Mouse (Mus musculus): ENCODE measurements around the gene Ptprk. TPM values are rescaled to one million over a fixed set of nuclear protein-coding genes. Genes with fewer than 3 reads are reported as not detected.

Ptprk gene
- polyA plus RNA-seq, 1 experiment from 2014 or later: 29.7 TPM

- 84% methylated on average over 2 of the region's 2 CpGs for WGBS
These were observed 439.0 kb downstream of the Ptprk start for GRCm38 (mm10) chr10:28513601-28514000.

GRCm38 (mm10) chr10:28516147-28516546 is 441.5 kb downstream of the Ptprk start:
- H3K36me3 ChIP-seq (ENCODE audit: control insufficient read depth, insufficient read depth, low read length): no peaks in the 10 kb centered on the region
- no peak overlapping the region for H3K4me3 ChIP-seq (ENCODE audit: low read depth, low read length)
- no peaks in the 10 kb centered on the region for H3K27me3 ChIP-seq (ENCODE audit: control insufficient read depth, insufficient read depth, low read length)
- no peaks in the 10 kb centered on the region for H3K9me3 ChIP-seq (ENCODE audit: control insufficient read depth, low read length)
- WGBS: 94% methylated on average over 5 of the region's 5 CpGs
- DNase-seq (ENCODE audit: low spot score) (no peak), ATAC-seq (replicated peaks; ENCODE audit: low FRiP score) (no peak)
- no peak overlapping the region for H3K27ac ChIP-seq (ENCODE audit: low read depth, low read length)
- H3K4me2 ChIP-seq (ENCODE audit: low read depth, low read length, severe bottlenecking): no peak overlapping the region
- no peaks in the 10 kb centered on the region for H3K4me1 ChIP-seq (replicated peaks; ENCODE audit: control insufficient read depth, insufficient read depth, low read length)
- H3K9ac ChIP-seq (ENCODE audit: low read length): no peak overlapping the region

More at GRCm38 (mm10) chr10:28513601-28514000, 439.0 kb downstream of the Ptprk start:
- no peak for ATAC-seq (replicated peaks; ENCODE audit: low FRiP score)
- Histone ChIP-seq H3K27ac (ENCODE audit: low read depth, low read length) (no peak overlapping the region), H3K4me1 (replicated peaks; ENCODE audit: control insufficient read depth, insufficient read depth, low read length) (no peaks in the 10 kb centered on the region), H3K4me3 (ENCODE audit: low read depth, low read length) (no peak overlapping the region), H3K4me2 (ENCODE audit: low read depth, low read length, severe bottlenecking) (no peak overlapping the region), H3K36me3 (ENCODE audit: control insufficient read depth, insufficient read depth, low read length) (no peaks in the 10 kb centered on the region), H3K9me3 (ENCODE audit: control insufficient read depth, low read length) (no peaks in the 10 kb centered on the region), H3K9ac (ENCODE audit: low read length) (no peak overlapping the region), H3K27me3 (ENCODE audit: control insufficient read depth, insufficient read depth, low read length) (no peaks in the 10 kb centered on the region)
- DNase-seq (ENCODE audit: low spot score): no peak

GRCm38 (mm10) chr10:28518297-28518696 is 443.7 kb downstream of the Ptprk start:
- no peaks in the 10 kb centered on the region for H3K27me3 ChIP-seq (ENCODE audit: control insufficient read depth, insufficient read depth, low read length)
- H3K9ac ChIP-seq (ENCODE audit: low read length): no peak overlapping the region
- no peaks in the 10 kb centered on the region for H3K9me3 ChIP-seq (ENCODE audit: control insufficient read depth, low read length)
- no peak overlapping the region for H3K27ac ChIP-seq (ENCODE audit: low read depth, low read length)
- no peak overlapping the region for H3K4me3 ChIP-seq (ENCODE audit: low read depth, low read length)
- no peak overlapping the region for H3K4me2 ChIP-seq (ENCODE audit: low read depth, low read length, severe bottlenecking)
- DNase-seq (ENCODE audit: low spot score): no peak
- no peaks in the 10 kb centered on the region for H3K4me1 ChIP-seq (replicated peaks; ENCODE audit: control insufficient read depth, insufficient read depth, low read length)
- H3K36me3 ChIP-seq (ENCODE audit: control insufficient read depth, insufficient read depth, low read length): no peaks in the 10 kb centered on the region
- no peak for ATAC-seq (replicated peaks; ENCODE audit: low FRiP score)
- 87% methylated on average over 3 of the region's 3 CpGs for WGBS

- no peak for DNase-seq (ENCODE audit: low spot score)
- ATAC-seq (replicated peaks; ENCODE audit: low FRiP score): no peak
- Histone ChIP-seq H3K9me3 (ENCODE audit: control insufficient read depth, low read length) (no peaks in the 10 kb centered on the region), H3K27me3 (ENCODE audit: control insufficient read depth, insufficient read depth, low read length) (no peaks in the 10 kb centered on the region), H3K36me3 (ENCODE audit: control insufficient read depth, insufficient read depth, low read length) (no peaks in the 10 kb centered on the region), H3K4me3 (ENCODE audit: low read depth, low read length) (no peak overlapping the region), H3K4me2 (ENCODE audit: low read depth, low read length, severe bottlenecking) (no peak overlapping the region), H3K27ac (ENCODE audit: low read depth, low read length) (no peak overlapping the region), H3K9ac (ENCODE audit: low read length) (no peak overlapping the region), H3K4me1 (replicated peaks; ENCODE audit: control insufficient read depth, insufficient read depth, low read length) (no peaks in the 10 kb centered on the region)
- WGBS: 67% methylated on average over 1 of the region's 1 CpGs
These were observed 445.2 kb downstream of the Ptprk start for GRCm38 (mm10) chr10:28519861-28520260.

GRCm38 (mm10) chr10:28523992-28524735 is 449.5 kb downstream of the Ptprk start:
- Histone ChIP-seq H3K4me1 (replicated peaks; ENCODE audit: control insufficient read depth, insufficient read depth, low read length) (no peaks in the 10 kb centered on the region), H3K27ac (ENCODE audit: low read depth, low read length) (no peak overlapping the region), H3K4me2 (ENCODE audit: low read depth, low read length, severe bottlenecking) (no peak overlapping the region), H3K4me3 (ENCODE audit: low read depth, low read length) (no peak overlapping the region), H3K36me3 (ENCODE audit: control insufficient read depth, insufficient read depth, low read length) (no peaks in the 10 kb centered on the region), H3K9me3 (ENCODE audit: control insufficient read depth, low read length) (no peaks in the 10 kb centered on the region), H3K9ac (ENCODE audit: low read length) (no peak overlapping the region), H3K27me3 (ENCODE audit: control insufficient read depth, insufficient read depth, low read length) (no peaks in the 10 kb centered on the region)
- DNase-seq (ENCODE audit: low spot score) (no peak), ATAC-seq (replicated peaks; ENCODE audit: low FRiP score) (no peak)
- WGBS: 94% methylated on average over 14 of the region's 14 CpGs

GRCm38 (mm10) chr10:28540595-28540994 is 466.0 kb downstream of the Ptprk start:
- DNase-seq (ENCODE audit: low spot score) (no peak), ATAC-seq (replicated peaks; ENCODE audit: low FRiP score) (no peak)
- no peaks in the 10 kb centered on the region for H3K36me3 ChIP-seq (ENCODE audit: control insufficient read depth, insufficient read depth, low read length)
- H3K27ac ChIP-seq (ENCODE audit: low read depth, low read length): no peak overlapping the region
- H3K27me3 ChIP-seq (ENCODE audit: control insufficient read depth, insufficient read depth, low read length): no peaks in the 10 kb centered on the region
- H3K4me1 ChIP-seq (replicated peaks; ENCODE audit: control insufficient read depth, insufficient read depth, low read length): no peaks in the 10 kb centered on the region
- no peaks in the 10 kb centered on the region for H3K9me3 ChIP-seq (ENCODE audit: control insufficient read depth, low read length)
- no peak overlapping the region for H3K4me2 ChIP-seq (ENCODE audit: low read depth, low read length, severe bottlenecking)
- 83% methylated on average over 4 of the region's 4 CpGs for WGBS
- H3K9ac ChIP-seq (ENCODE audit: low read length): no peak overlapping the region
- no peak overlapping the region for H3K4me3 ChIP-seq (ENCODE audit: low read depth, low read length)

GRCm38 (mm10) chr10:28542754-28543153 is 468.1 kb downstream of the Ptprk start:
- no peaks in the 10 kb centered on the region for H3K4me1 ChIP-seq (replicated peaks; ENCODE audit: control insufficient read depth, insufficient read depth, low read length)
- ATAC-seq (replicated peaks; ENCODE audit: low FRiP score) (no peak), DNase-seq (ENCODE audit: low spot score) (no peak)
- no peak overlapping the region for H3K4me2 ChIP-seq (ENCODE audit: low read depth, low read length, severe bottlenecking)
- no peaks in the 10 kb centered on the region for H3K9me3 ChIP-seq (ENCODE audit: control insufficient read depth, low read length)
- 100% methylated on average over 1 of the region's 1 CpGs for WGBS
- no peak overlapping the region for H3K27ac ChIP-seq (ENCODE audit: low read depth, low read length)
- H3K27me3 ChIP-seq (ENCODE audit: control insufficient read depth, insufficient read depth, low read length): no peaks in the 10 kb centered on the region
- no peak overlapping the region for H3K4me3 ChIP-seq (ENCODE audit: low read depth, low read length)
- no peaks in the 10 kb centered on the region for H3K36me3 ChIP-seq (ENCODE audit: control insufficient read depth, insufficient read depth, low read length)
- no peak overlapping the region for H3K9ac ChIP-seq (ENCODE audit: low read length)

GRCm38 (mm10) chr10:28550549-28550948 is 475.9 kb downstream of the Ptprk start:
- Histone ChIP-seq H3K27ac (ENCODE audit: low read depth, low read length) (no peak overlapping the region), H3K9me3 (ENCODE audit: control insufficient read depth, low read length) (no peaks in the 10 kb centered on the region), H3K9ac (ENCODE audit: low read length) (no peak overlapping the region), H3K4me2 (ENCODE audit: low read depth, low read length, severe bottlenecking) (no peak overlapping the region), H3K4me1 (replicated peaks; ENCODE audit: control insufficient read depth, insufficient read depth, low read length) (no peaks in the 10 kb centered on the region), H3K36me3 (ENCODE audit: control insufficient read depth, insufficient read depth, low read length) (no peaks in the 10 kb centered on the region), H3K27me3 (ENCODE audit: control insufficient read depth, insufficient read depth, low read length) (no peaks in the 10 kb centered on the region), H3K4me3 (ENCODE audit: low read depth, low read length) (no peak overlapping the region)
- ATAC-seq (replicated peaks; ENCODE audit: low FRiP score): no peak
- DNase-seq (ENCODE audit: low spot score): no peak
- WGBS: 34% methylated on average over 4 of the region's 4 CpGs

- no peak overlapping the region for H3K9ac ChIP-seq (ENCODE audit: low read length)
- H3K36me3 ChIP-seq (ENCODE audit: control insufficient read depth, insufficient read depth, low read length): no peaks in the 10 kb centered on the region
- WGBS: 96% methylated on average over 2 of the region's 2 CpGs
- no peak overlapping the region for H3K4me3 ChIP-seq (ENCODE audit: low read depth, low read length)
- H3K4me2 ChIP-seq (ENCODE audit: low read depth, low read length, severe bottlenecking): no peak overlapping the region
- H3K27ac ChIP-seq (ENCODE audit: low read depth, low read length): no peak overlapping the region
- H3K27me3 ChIP-seq (ENCODE audit: control insufficient read depth, insufficient read depth, low read length): no peaks in the 10 kb centered on the region
- DNase-seq (ENCODE audit: low spot score) (no peak), ATAC-seq (replicated peaks; ENCODE audit: low FRiP score) (no peak)
- H3K4me1 ChIP-seq (replicated peaks; ENCODE audit: control insufficient read depth, insufficient read depth, low read length): no peaks in the 10 kb centered on the region
- H3K9me3 ChIP-seq (ENCODE audit: control insufficient read depth, low read length): no peaks in the 10 kb centered on the region
These were observed 477.4 kb downstream of the Ptprk start for GRCm38 (mm10) chr10:28552068-28552467.
